Mouse (Mus musculus): ENCODE measurements around the gene Hoxd13. TPM values are rescaled to one million over a fixed set of nuclear protein-coding genes. Genes with fewer than 3 reads are reported as not detected.
A peak's percentile ranks its signal among the peaks of the same experiment; 100 is the strongest.

Hoxd13 gene
- polyA plus RNA-seq, 1 experiment from 2014 or later: 0.32 TPM

- WGBS: 11% methylated on average over 4 of the region's 4 CpGs
- no peak overlapping the region for H3K4me2 ChIP-seq (ENCODE audit: low read depth, low read length)
- ATAC-seq: no peak
- peaks cover 87% of the 10 kb centered on the region for H3K27me3 ChIP-seq (replicated peaks; ENCODE audit: control insufficient read depth, insufficient read depth, low read length)
- no peaks in the 10 kb centered on the region for H3K36me3 ChIP-seq (ENCODE audit: control insufficient read depth, insufficient read depth, low read length)
- no peak overlapping the region for H3K4me3 ChIP-seq (ENCODE audit: low read length)
- no peak overlapping the region for H3K27ac ChIP-seq (ENCODE audit: low read length)
- peaks cover 12% of the 10 kb centered on the region for H3K4me1 ChIP-seq (ENCODE audit: control insufficient read depth, insufficient read depth, low read length)
- H3K9ac ChIP-seq (ENCODE audit: low read depth, low read length): no peak overlapping the region
- H3K9me3 ChIP-seq (ENCODE audit: control insufficient read depth, low read length): no peaks in the 10 kb centered on the region
Observed at GRCm38 (mm10) chr2:74685059-74685603, 17.0 kb downstream of the Hoxd13 start.

DNA sequence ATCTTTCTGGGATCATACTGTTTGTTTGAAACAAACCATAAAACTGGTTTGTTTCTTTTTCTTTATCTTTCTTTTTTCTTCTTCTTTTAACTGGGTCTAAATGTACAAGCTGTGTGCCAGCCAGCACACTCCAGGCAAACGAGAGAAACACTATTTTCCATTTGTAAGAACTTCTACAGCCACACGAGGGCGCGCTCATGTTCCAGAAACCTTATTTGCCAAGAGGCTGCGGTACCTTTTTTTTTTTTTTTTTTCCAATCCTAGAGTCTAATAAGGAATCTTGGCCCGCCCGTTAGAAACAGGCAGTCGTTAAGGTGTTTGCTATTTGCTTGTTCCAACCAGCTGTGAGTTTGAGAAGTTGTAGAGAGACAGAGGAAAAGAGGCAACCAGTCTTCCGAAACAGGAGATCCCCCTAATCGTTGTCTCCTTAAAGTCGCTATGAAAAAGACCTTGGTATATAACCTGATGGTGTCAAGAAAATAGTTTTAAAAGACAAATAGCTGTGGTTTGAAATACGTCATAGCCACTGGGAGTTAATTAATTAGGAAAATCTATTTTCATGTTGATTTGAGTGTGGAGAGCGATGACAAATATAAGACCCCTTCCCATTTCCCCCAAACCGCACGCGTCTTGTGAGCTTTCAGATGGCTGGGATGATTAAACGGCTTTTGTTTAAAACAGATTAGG, 18.3 kb downstream of the Hoxd13 start:
- Histone ChIP-seq H3K9ac (ENCODE audit: low read depth, low read length) (no peak overlapping the region), H3K4me3 (ENCODE audit: low read length) (peak overlapping the region; percentile 5; the same call in 1 of the 2 replicates), H3K9me3 (ENCODE audit: control insufficient read depth, low read length) (no peaks in the 10 kb centered on the region), H3K27ac (ENCODE audit: low read length) (no peak overlapping the region), H3K36me3 (ENCODE audit: control insufficient read depth, insufficient read depth, low read length) (no peaks in the 10 kb centered on the region), H3K4me2 (ENCODE audit: low read depth, low read length) (no peak overlapping the region), H3K4me1 (ENCODE audit: control insufficient read depth, insufficient read depth, low read length) (peaks cover 12% of the 10 kb centered on the region), H3K27me3 (replicated peaks; ENCODE audit: control insufficient read depth, insufficient read depth, low read length) (peaks cover 81% of the 10 kb centered on the region)
- 5% methylated on average over 17 of the region's 17 CpGs for WGBS
- ATAC-seq: no peak

- H3K27ac ChIP-seq (ENCODE audit: low read length): no peak overlapping the region
- H3K4me2 ChIP-seq (ENCODE audit: low read depth, low read length): 0 out of 2 replicates have a peak overlapping the region, but pooled peaks have one; percentile 5
- ATAC-seq: no peak
- no peaks in the 10 kb centered on the region for H3K9me3 ChIP-seq (ENCODE audit: control insufficient read depth, low read length)
- WGBS: 1% methylated on average over 27 of the region's 27 CpGs
- peak overlapping the region; percentile 30; the same call in 1 of the 2 replicates for H3K9ac ChIP-seq (ENCODE audit: low read depth, low read length)
- no peaks in the 10 kb centered on the region for H3K36me3 ChIP-seq (ENCODE audit: control insufficient read depth, insufficient read depth, low read length)
- H3K4me1 ChIP-seq (ENCODE audit: control insufficient read depth, insufficient read depth, low read length): peaks cover 8% of the 10 kb centered on the region
- peaks cover 81% of the 10 kb centered on the region for H3K27me3 ChIP-seq (replicated peaks; ENCODE audit: control insufficient read depth, insufficient read depth, low read length)
- peak overlapping the region; percentile 26; the same call in 1 of the 2 replicates for H3K4me3 ChIP-seq (ENCODE audit: low read length)
Observed at GRCm38 (mm10) chr2:74686988-74687697, 19.0 kb downstream of the Hoxd13 start.

GRCm38 (mm10) chr2:74687698-74688555, 19.8 kb downstream of the Hoxd13 start:
- no peaks in the 10 kb centered on the region for H3K9me3 ChIP-seq (ENCODE audit: control insufficient read depth, low read length)
- 0 out of 2 replicates have a peak overlapping the region, but pooled peaks have one; percentile 30 for H3K9ac ChIP-seq (ENCODE audit: low read depth, low read length)
- peak overlapping the region; percentile 26; the same call in 1 of the 2 replicates for H3K4me3 ChIP-seq (ENCODE audit: low read length)
- no peaks in the 10 kb centered on the region for H3K36me3 ChIP-seq (ENCODE audit: control insufficient read depth, insufficient read depth, low read length)
- WGBS: 4% methylated on average over 31 of the region's 31 CpGs
- H3K4me1 ChIP-seq (ENCODE audit: control insufficient read depth, insufficient read depth, low read length): peaks cover under 1% of the 10 kb centered on the region; the same call in 1 of the 2 replicates
- 0 out of 2 replicates have a peak overlapping the region, but pooled peaks have one; percentile 5 for H3K4me2 ChIP-seq (ENCODE audit: low read depth, low read length)
- ATAC-seq: no peak
- no peak overlapping the region for H3K27ac ChIP-seq (ENCODE audit: low read length)
- H3K27me3 ChIP-seq (replicated peaks; ENCODE audit: control insufficient read depth, insufficient read depth, low read length): peaks cover 81% of the 10 kb centered on the region

- no peak for ATAC-seq
- H3K27me3 ChIP-seq (replicated peaks; ENCODE audit: control insufficient read depth, insufficient read depth, low read length): peaks cover 81% of the 10 kb centered on the region
- no peaks in the 10 kb centered on the region for H3K4me1 ChIP-seq (ENCODE audit: control insufficient read depth, insufficient read depth, low read length)
- WGBS: 7% methylated on average over 12 of the region's 12 CpGs
- no peaks in the 10 kb centered on the region for H3K9me3 ChIP-seq (ENCODE audit: control insufficient read depth, low read length)
- no peak overlapping the region for H3K4me3 ChIP-seq (ENCODE audit: low read length)
- H3K4me2 ChIP-seq (ENCODE audit: low read depth, low read length): no peak overlapping the region
- no peaks in the 10 kb centered on the region for H3K36me3 ChIP-seq (ENCODE audit: control insufficient read depth, insufficient read depth, low read length)
- no peak overlapping the region for H3K27ac ChIP-seq (ENCODE audit: low read length)
- H3K9ac ChIP-seq (ENCODE audit: low read depth, low read length): no peak overlapping the region
Observed at GRCm38 (mm10) chr2:74688795-74689573, 20.9 kb downstream of the Hoxd13 start.

DNA sequence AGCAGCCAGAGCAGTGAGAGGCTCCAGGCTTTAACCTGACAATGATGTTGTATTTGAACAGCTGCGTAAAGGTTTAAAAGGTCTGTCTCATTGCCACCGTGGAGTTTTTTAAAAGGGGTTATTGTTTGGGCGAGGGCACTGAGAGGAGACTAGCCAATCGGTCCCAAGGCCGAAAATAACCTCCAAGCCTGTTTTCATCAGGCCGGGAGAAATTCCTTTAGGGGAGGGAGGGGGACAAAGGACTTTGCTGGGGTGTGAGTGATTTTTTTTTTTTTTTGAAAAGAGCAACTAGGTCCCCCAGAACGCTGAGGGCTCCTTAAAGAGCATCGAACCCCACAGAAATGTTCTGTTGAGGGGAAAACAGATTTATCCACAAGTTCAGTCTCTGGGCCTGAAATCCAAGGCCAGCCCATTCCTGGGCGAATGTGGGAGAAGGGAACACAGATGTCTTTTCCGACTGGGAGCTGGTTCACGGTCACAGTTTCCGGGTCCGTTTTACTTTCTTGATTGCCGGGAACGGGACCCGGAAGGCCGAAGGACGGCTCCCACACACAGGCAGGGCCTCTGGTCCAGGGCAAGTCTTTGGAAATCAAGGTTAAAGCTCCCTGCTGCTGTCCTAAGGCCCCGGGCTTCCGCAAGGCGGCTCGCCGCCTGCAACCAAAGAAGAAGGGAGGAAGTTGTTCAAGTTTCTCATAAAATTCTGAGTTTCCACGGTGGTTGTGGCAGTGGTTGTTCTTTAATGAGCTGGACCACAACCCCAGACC, 21.6 kb downstream of the Hoxd13 start:
- Histone ChIP-seq H3K9me3 (ENCODE audit: control insufficient read depth, low read length) (no peaks in the 10 kb centered on the region), H3K27me3 (replicated peaks; ENCODE audit: control insufficient read depth, insufficient read depth, low read length) (peaks cover 82% of the 10 kb centered on the region), H3K36me3 (ENCODE audit: control insufficient read depth, insufficient read depth, low read length) (no peaks in the 10 kb centered on the region), H3K27ac (ENCODE audit: low read length) (no peak overlapping the region), H3K4me2 (ENCODE audit: low read depth, low read length) (peak overlapping the region; percentile 9; the same call in 1 of the 2 replicates), H3K4me1 (ENCODE audit: control insufficient read depth, insufficient read depth, low read length) (no peaks in the 10 kb centered on the region), H3K4me3 (ENCODE audit: low read length) (peak overlapping the region; percentile 18), H3K9ac (ENCODE audit: low read depth, low read length) (no peak overlapping the region)
- no peak for ATAC-seq
- 3% methylated on average over 24 of the region's 24 CpGs for WGBS

DNA sequence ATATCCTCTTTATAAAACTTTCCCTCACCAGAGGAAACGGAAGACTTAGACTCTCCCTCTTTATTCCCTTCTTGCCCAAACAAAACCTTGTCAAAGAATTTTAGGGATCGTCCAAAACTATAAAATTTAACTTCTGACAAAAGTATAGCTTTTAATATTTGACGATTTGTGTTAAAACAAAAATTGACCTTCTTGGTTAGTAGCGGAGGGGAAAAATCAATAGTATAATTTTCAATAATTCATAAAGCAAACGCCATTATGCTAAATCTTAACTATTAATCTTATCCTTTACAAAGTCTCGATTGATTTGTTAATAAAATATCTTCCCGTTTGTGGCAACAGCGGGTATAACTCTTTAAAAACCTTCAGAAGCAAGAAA, 22.2 kb downstream of the Hoxd13 start:
- Histone ChIP-seq H3K27me3 (replicated peaks; ENCODE audit: control insufficient read depth, insufficient read depth, low read length) (peaks cover 83% of the 10 kb centered on the region), H3K4me3 (ENCODE audit: low read length) (peak overlapping the region; percentile 18; the same call in 1 of the 2 replicates), H3K4me2 (ENCODE audit: low read depth, low read length) (peak overlapping the region; percentile 9; the same call in 1 of the 2 replicates), H3K9ac (ENCODE audit: low read depth, low read length) (no peak overlapping the region), H3K36me3 (ENCODE audit: control insufficient read depth, insufficient read depth, low read length) (no peaks in the 10 kb centered on the region), H3K27ac (ENCODE audit: low read length) (no peak overlapping the region), H3K9me3 (ENCODE audit: control insufficient read depth, low read length) (no peaks in the 10 kb centered on the region), H3K4me1 (ENCODE audit: control insufficient read depth, insufficient read depth, low read length) (no peaks in the 10 kb centered on the region)
- 10% methylated on average over 8 of the region's 8 CpGs for WGBS
- ATAC-seq: no peak

Measured in intestine, embryonic 16.5 days (tissue).